Mouse (Mus musculus) heart, postnatal 0 days (tissue): ENCODE results near the gene Gm10964.

Experiments used
- CTCF ChIP-seq: IDR thresholded peaks from 2 replicates; pipeline ENCODE4 v1.5.1; 2016; ENCODE audit warnings: antibody characterized with exemption, control low read depth, low read depth
- EP300 ChIP-seq: IDR thresholded peaks from 2 replicates; pipeline ENCODE4 v1.6.1; 2016; ENCODE audit warnings: antibody characterized with exemption, low read depth

GRCm38 (mm10) chr3:103714236-103714875, 24.8 kb upstream of the Gm10964 start:
- no peak for TF ChIP-seq CTCF
- no peak for TF ChIP-seq EP300
